Mouse (Mus musculus) mesoderm, embryonic 11.5 days (tissue): ENCODE results near the gene Hat1.

Experiments
- DNase-seq: peaks from one replicate; pipeline ENCODE4 v3.0.0-alpha.2; 2012; ENCODE audit warnings: low read depth, low spot score

Gene Hat1

GRCm38 (mm10) chr2:71376433-71376906 is 12.3 kb upstream of the Hat1 start:
- DNase-seq: no peak

- DNase-seq: no peak
Observed at GRCm38 (mm10) chr2:71377426-71377825, 11.3 kb upstream of the Hat1 start.

GRCm38 (mm10) chr2:71381962-71382361 is 6.8 kb upstream of the Hat1 start:
- DNase-seq: no peak

GRCm38 (mm10) chr2:71383890-71384289 is 4.9 kb upstream of the Hat1 start:
- DNase-seq: no peak

DNA sequence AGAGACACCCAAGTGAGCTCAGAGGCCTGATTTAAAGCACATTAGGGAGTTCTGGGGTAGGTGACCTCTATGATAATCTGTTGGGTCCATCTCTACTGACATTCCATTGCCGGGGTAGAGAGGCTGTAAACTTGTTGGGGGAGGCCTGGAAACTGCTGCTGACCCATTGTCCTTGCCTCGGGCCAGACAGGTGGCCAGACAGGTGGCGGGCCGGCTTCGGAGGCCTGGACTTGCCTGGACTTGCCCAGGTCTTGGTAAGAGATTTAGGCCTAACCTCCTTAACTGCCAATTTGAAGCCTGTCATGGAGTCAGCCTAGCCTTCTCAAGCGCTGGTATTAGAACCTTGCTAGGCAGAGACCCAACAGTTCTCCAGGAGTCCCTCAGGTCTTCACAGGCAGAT is 992 bp upstream of the Hat1 start:
- no peak for DNase-seq

DNA sequence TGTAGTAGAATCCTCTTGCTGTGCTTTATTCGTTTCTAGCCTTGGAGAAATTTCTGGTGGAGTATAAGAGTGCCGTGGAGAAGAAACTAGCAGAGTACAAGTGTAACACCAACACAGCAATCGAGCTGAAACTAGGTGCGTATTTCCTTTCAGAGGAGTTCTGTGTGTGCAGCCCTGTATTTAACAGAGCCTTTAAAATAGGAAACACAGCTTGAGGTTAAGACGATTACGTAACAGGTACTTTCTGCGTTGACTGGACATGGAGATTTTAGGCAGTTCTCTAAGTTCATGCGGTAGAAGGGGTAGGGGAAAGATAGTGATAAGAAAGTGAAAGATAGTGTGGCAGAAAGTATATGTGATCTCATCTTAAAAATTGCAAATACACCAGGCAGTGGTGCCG is 1.1 kb downstream of the Hat1 start:
- no peak for DNase-seq

DNA sequence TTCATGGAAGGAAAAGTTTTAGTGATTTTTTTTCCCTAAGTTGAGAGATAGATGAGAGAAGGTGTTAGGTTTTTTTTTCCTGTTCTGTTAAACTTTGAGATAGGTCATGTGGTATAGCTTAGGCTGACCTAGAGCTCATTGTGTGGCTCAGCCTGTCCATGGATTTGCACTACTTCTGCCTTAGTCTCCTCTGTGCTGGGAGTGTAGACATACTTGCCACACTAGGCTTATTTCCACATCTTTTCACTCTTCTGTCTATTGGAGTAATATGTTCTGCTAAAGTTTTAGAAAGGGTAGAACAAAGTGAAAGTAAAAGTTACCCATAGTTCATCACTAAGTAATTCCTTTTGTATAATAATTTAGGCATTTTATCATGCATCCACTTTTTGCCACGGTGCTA is 16.9 kb downstream of the Hat1 start:
- DNase-seq: no peak

DNA sequence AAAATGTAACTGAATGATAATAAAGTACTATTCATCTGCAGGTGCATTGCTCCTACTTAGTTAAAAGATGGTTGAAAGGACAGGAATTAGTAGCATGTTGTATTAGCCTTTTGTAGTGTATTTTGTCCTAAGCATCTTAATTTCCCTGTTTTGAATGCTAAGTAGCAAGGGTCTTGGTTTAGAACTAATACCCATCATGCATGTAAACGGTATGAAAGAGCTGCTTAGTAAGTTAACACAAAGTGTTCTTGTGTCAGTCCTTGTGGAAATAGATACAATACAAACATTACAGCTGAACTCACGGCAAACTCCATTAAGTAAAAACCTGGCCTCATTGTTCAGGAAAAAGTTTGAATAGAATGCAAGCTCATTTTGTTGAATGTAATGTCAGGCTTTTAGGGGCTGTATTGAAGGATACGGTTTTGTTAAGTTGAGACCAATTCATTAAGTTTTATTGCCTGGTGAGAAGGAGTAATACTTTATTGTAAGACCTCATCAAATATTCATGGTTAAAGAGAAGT is 30.1 kb downstream of the Hat1 start:
- no peak for DNase-seq

DNA sequence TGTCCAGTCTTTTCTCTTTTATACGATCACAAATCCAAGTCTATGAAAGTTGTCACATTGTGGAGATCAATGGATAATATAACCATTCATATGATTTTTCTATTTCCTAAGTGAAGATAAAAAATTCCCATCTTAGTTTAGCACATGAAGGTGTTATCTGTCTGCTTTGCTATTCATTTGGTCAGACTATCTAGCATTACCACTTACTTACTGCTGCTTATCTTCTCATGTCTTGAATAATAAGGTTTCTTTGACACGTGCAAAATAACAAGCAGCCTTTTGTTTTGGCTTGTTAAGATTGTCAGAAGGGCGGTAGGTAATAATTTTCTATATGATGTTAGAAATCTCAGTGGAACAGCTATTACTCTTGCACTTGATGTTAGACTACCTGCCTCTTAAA is 30.6 kb downstream of the Hat1 start:
- no peak for DNase-seq

- no peak for DNase-seq
Observed at GRCm38 (mm10) chr2:71420895-71421425, 32.2 kb downstream of the Hat1 start.

- DNase-seq: no peak
Observed at GRCm38 (mm10) chr2:71424545-71424944, 35.8 kb downstream of the Hat1 start.

DNA sequence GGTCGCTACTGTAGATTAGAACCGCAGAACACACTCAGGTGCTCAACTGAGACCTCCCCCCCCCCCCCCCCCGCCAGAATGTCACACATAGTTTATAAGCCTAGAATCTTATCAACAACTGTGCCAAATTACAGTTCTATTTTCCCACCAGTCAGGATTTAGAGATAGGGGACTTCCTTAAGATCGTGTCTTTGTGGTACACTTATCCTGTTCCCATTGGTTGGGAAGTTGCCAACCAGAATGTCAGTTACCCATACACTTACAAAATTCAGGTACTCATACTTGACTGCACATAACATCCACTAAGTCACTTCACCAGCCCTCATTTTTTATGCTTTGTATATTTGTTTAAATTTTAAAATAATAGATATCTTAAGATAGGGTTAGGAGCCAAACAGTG is 46.7 kb downstream of the Hat1 start:
- no peak for DNase-seq

- no peak for DNase-seq
Observed at GRCm38 (mm10) chr2:71443376-71443775, 54.6 kb downstream of the Hat1 start.

- DNase-seq: no peak
Observed at GRCm38 (mm10) chr2:71445536-71446196, 56.9 kb downstream of the Hat1 start.

- DNase-seq: no peak
Observed at GRCm38 (mm10) chr2:71449604-71450003, 60.8 kb downstream of the Hat1 start.

DNA sequence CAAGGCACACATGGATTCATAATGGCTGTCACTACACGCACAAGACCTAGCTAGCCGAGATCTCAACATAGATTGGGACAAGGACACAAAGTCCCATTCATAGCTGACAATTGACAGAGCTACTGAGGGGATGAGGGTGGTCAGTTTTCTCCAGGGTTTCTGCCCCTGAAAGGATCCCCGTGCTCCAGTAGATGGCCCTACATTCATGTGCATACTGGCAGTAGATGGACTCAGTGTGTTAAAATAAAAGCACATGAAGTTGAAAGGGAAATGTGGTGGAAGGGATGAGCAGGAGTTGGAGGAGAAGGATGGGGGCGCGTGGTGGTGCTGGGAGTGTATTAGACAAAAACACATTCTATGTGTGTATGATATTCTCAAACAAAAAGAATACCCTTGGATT is 63.0 kb downstream of the Hat1 start:
- DNase-seq: no peak

- peak; percentile 94 for DNase-seq
Observed at GRCm38 (mm10) chr2:71453161-71453916, 64.6 kb downstream of the Hat1 start, which contains the start of gene Metap1d. Metap1d (plus strand) TSS chr2:71453276.

GRCm38 (mm10) chr2:71453917-71454260 is 65.1 kb downstream of the Hat1 start:
- no peak for DNase-seq

DNA sequence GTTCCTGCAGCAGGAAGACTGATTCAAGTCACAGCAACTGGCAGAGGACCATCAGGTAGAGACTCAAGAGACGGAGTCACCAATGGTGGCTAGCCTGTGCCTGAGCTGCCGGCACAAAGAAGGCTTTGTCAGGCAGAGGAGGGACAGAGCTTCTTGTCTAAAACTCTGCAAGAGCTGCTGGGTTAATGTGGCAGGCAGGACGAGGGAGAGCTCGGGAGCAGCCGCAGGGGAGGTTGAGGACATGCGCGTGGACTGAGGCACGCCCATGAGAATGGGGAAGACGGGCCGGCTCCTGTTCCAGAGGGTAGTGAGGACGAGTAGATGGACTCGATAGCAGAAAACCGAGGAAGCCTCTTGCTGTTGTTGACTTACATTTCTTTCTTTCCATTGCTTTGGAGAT is 69.9 kb downstream of the Hat1 start:
- no peak for DNase-seq

DNA sequence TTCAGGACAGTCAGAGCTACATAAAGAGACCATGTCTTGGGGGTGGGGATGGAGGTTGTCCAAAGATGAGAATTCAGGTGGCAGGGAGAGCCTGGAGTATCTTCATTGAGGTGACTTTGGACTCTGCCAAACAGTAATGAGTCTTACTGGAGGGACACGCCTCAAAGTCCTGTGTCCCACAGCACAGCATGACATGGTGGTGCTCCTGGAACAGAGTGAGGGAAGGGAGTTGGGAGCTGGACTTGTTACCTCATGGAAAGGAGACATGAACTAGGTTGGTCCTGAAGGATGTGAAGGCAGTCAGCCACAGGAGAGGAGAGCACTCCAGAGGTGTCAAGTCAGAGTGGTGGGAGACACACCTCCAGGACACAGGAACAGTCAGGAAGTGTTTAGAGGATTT is 70.9 kb downstream of the Hat1 start:
- no peak for DNase-seq

- DNase-seq: no peak
Observed at GRCm38 (mm10) chr2:71461139-71461538, 72.4 kb downstream of the Hat1 start.

- DNase-seq: no peak
Observed at GRCm38 (mm10) chr2:71461589-71461988, 72.8 kb downstream of the Hat1 start.

DNA sequence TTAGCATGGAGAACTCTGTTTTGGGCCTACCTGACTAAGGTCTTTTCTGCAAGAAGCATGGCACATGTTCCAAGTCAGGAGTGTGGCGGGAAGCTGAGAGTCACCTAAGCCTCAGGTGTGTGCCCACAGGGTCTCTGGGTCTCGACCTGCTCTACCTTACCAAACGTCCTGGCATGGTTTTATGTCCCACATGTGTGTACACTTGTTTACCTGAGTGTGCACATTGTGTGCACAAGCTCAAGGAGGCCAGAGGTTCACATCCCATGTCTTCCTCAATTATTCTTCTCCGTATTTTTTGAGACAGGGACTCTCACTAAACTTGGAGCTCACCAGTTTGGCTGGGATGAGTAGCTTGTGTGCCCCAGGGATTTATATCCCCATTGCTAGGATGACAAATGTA is 73.3 kb downstream of the Hat1 start:
- DNase-seq: no peak
